Mouse (Mus musculus) limb, embryonic 12.5 days (tissue): ENCODE measurements around the gene Xab2. TPM values are rescaled to one million over a fixed set of nuclear protein-coding genes. Genes with fewer than 3 reads are reported as not detected.
"Not testable (repeated sequence)": the region's sequence is repeated elsewhere in the genome, so short reads cannot be mapped to it uniquely, and the experiment has no call there.

ENCODE experiments used
- ATAC-seq: fragments of 200-750 bp; cut with Nextera tagmentation; 2 replicates; pipeline ENCODE4 v1.8.0; 2017; ENCODE audit warnings: low read depth, moderate TSS enrichment; ENCODE audit not compliant: insufficient number of reproducible peaks, insufficient read depth, low FRiP score, low TSS enrichment
- H3K27ac ChIP-seq: fragments of 300-500 bp; sonication (generic); 2 replicates; pipeline ENCODE4 v1.5.1; 2016; ENCODE audit warnings: mild to moderate bottlenecking, moderate library complexity
- H3K27me3 ChIP-seq: fragments of 300-500 bp; sonication (generic); 2 replicates; pipeline ENCODE4 v1.6.1; 2016; ENCODE audit warnings: mild to moderate bottlenecking, moderate library complexity
- H3K36me3 ChIP-seq: fragments of 300-500 bp; sonication (generic); 2 replicates; pipeline ENCODE4 v1.6.1; 2016; ENCODE audit warnings: mild to moderate bottlenecking, moderate library complexity
- H3K4me1 ChIP-seq: fragments of 300-500 bp; sonication (generic); replicated peaks from 2 replicates; pipeline ENCODE4 v1.6.1; 2016
- H3K4me2 ChIP-seq: fragments of 300-500 bp; sonication (generic); 2 replicates; pipeline ENCODE4 v1.6.1; 2016; ENCODE audit warnings: mild to moderate bottlenecking, moderate library complexity
- H3K4me3 ChIP-seq: fragments of 300-500 bp; sonication (generic); replicated peaks from 2 replicates; pipeline ENCODE4 v1.5.1; 2016; ENCODE audit warnings: mild to moderate bottlenecking
- H3K9ac ChIP-seq: fragments of 300-500 bp; sonication (generic); replicated peaks from 2 replicates; pipeline ENCODE4 v1.6.1; 2016; ENCODE audit warnings: mild to moderate bottlenecking, moderate library complexity
- H3K9me3 ChIP-seq: fragments of 300-500 bp; sonication (generic); 2 replicates; pipeline ENCODE4 v1.6.1; 2016; ENCODE audit warnings: mild to moderate bottlenecking, moderate library complexity
- WGBS: fragments of 180-500 bp; shearing (Covaris S2); methylation state at CpG from one replicate; pipeline ENCODE4 v1.1.7; 2016; 5-methylcytosine and 5-hydroxymethylcytosine counted together
- polyA plus RNA-seq: library from polyadenylated mRNA; unstranded; fragments of >200 nt; fragmentation: Nextera tagmentation; extraction: Ambion mirVana; gene quantifications from 2 replicates; pipeline ENCODE4 v1.2.1, GENCODE M21; 2016

Xab2 gene
- polyA plus RNA-seq, 1 experiment from 2014 or later, result 67.7 TPM

DNA sequence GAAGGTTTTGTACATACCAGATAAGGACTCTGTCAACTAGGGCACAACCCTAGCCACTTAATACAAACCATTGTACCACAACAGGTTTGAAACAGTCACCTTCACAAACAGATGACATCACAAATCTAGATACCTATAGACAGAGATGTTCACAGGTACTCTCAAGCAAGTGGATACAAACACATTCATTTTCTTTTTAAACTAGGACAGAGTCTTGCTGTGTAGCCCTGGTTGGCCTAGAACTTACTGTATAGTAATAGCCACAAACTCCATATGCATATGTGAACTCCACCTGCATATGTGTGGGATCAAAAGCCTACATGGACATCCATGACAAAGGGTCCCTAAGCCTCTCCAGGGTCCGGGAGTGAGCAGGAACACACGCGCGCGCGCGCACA, 34.1 kb downstream of the Xab2 start, which contains the start of gene Camsap3:
Gene Camsap3 (plus strand): TSS at position 301 of the 398 bp plus-strand sequence.
- Histone ChIP-seq H3K4me1 (peaks cover 11% of the 10 kb centered on the region; the same call in 1 of the 2 replicates), H3K4me2 (peak within 1 kb of the TSS; percentile 91), H3K4me3 (peak within 1 kb of the TSS; percentile 76), H3K27ac (peak within 1 kb of the TSS; percentile 53), H3K36me3 (no peaks in the 10 kb centered on the region), H3K27me3 (peaks cover 16% of the 10 kb centered on the region), H3K9ac (peak within 1 kb of the TSS; percentile 71), H3K9me3 (no peaks in the 10 kb centered on the region)
- 2% methylated on average over 7 of the region's 7 CpGs for WGBS
- ATAC-seq, result peak; percentile 38; the same call in 1 of the 2 replicates

DNA sequence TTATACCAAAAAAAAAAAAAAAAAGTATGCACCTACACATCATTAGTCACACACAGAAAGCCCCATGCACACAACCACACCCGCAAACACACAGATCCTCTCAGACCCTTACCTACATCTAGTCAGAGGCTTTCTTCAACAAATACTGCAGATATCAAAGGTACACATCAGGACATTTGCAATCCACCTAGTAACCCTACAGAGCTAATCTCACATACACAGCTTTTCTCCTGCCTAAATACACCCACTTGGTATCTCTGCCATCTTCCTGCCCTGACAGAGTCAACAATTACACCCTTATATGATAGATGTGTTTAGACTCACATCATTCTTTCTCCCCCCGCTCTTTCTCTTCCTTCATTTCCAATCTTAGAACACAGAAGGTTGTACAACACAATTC, 34.7 kb downstream of the Xab2 start:
- H3K27me3 ChIP-seq, result peaks cover 16% of the 10 kb centered on the region
- peaks cover 11% of the 10 kb centered on the region; the same call in 1 of the 2 replicates for H3K4me1 ChIP-seq
- H3K4me2 ChIP-seq, result no peak overlapping the region
- no peak overlapping the region for H3K9ac ChIP-seq
- no peaks in the 10 kb centered on the region for H3K9me3 ChIP-seq
- no peak overlapping the region for H3K27ac ChIP-seq
- no peak for ATAC-seq
- no peak overlapping the region for H3K4me3 ChIP-seq
- WGBS, result 90% methylated on average over 2 of the region's 2 CpGs
- H3K36me3 ChIP-seq, result no peaks in the 10 kb centered on the region

GRCm38 (mm10) chr8:3581961-3582360, 39.2 kb downstream of the Xab2 start:
- 89% methylated on average over 2 of the region's 3 CpGs for WGBS
- not testable (repeated sequence) for ATAC-seq, H3K4me2 ChIP-seq

DNA sequence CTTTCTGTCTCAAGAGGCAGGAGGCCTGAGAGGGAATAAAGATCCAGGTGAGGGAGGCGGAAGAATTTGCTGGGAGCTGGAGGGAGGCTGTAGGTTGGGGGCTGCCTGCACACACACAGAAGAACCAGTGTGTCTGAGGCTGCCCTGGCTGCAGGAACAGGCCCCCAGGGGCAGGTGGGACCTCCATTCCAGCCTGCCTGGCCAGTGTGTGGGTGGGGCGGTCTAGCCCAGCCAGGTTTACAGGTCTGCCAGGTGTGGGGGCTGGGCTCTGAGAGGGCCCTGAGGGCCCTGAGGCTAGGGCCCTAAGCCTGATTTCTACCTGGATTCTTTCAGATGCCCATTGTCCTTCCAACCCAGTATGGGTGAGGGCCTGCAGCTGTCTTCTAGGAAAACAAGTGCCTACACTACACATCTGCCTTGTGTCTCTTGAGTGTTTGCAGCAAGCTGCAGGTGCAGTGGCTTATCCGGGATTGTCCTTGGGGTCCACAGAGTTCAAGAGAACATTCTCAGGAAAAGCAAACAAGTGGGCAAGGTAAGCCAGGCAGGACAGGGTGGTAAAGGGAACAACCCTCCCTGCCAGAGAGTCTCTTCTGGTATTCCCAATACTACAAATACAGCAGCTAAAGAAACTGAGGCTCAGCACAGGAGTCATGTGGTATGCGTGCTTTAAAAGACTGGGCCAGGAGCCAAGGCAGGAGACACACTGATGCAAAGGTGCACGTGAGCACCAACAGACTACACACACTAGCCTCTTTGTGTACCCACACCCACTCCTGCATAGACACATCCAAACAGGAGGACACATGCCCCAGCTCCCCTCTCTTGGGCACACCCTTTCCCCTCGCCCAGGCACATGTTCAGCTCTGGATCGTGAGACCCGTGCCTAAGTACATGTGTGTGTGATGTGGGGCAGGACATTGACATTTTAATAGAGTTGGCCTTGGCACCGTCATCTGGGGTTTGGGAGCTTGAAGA, 41.4 kb downstream of the Xab2 start:
- Histone ChIP-seq H3K27ac (peak overlapping the region; percentile 56), H3K27me3 (no peaks in the 10 kb centered on the region), H3K36me3 (no peaks in the 10 kb centered on the region), H3K4me1 (peaks cover 9% of the 10 kb centered on the region), H3K4me3 (no peak overlapping the region), H3K9ac (no peak overlapping the region), H3K4me2 (no peak overlapping the region), H3K9me3 (no peaks in the 10 kb centered on the region)
- peak; percentile 61; the same call in 1 of the 2 replicates for ATAC-seq
- 69% methylated on average over 9 of the region's 9 CpGs for WGBS

More at GRCm38 (mm10) chr8:3581961-3582360, 39.2 kb downstream of the Xab2 start:
- H3K4me3 ChIP-seq, H3K36me3 ChIP-seq, H3K9ac ChIP-seq, H3K9me3 ChIP-seq, H3K27ac ChIP-seq, H3K4me1 ChIP-seq, H3K27me3 ChIP-seq: not testable (repeated sequence)

DNA sequence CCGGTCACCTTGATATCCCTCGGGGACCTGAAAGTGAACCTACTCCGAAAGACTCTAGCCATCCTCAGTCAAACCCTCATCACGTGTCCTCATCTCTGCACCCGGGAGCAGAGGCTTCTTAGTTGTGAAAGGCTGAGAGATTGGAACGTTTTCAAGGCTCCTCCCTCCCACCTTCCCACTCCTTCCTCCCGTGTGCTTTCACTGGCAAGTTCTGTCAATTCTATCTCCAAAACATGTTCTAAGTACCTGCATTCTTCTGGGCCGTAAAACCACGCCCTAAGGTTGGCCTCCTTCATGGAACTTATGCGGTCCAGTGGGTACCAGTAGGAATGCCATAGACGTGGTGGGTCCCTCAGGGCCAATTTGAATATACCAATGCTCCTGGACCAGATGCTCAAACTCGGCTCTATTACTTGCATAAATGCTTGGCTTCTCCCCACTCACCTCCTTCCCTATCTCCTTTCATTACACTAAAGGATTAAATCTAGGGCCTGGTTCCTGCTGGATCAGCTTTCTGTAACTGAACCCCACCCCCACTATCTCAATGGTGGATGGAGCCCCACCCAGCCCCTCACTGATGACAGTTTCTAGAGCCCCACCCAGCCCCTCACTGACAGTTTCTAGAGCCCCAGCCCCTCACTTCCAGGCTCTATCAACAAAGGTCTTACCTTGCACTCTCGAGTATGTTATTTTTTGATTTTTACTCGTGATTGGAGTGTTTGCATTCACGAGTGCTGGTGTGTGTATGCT, 44.7 kb downstream of the Xab2 start:
- Histone ChIP-seq H3K4me2 (no peak overlapping the region), H3K9me3 (no peaks in the 10 kb centered on the region), H3K27ac (no peak overlapping the region), H3K9ac (no peak overlapping the region), H3K4me1 (peaks cover 9% of the 10 kb centered on the region), H3K27me3 (no peaks in the 10 kb centered on the region), H3K36me3 (no peaks in the 10 kb centered on the region), H3K4me3 (no peak overlapping the region)
- no peak for ATAC-seq
- WGBS, result 76% methylated on average over 15 of the region's 15 CpGs

DNA sequence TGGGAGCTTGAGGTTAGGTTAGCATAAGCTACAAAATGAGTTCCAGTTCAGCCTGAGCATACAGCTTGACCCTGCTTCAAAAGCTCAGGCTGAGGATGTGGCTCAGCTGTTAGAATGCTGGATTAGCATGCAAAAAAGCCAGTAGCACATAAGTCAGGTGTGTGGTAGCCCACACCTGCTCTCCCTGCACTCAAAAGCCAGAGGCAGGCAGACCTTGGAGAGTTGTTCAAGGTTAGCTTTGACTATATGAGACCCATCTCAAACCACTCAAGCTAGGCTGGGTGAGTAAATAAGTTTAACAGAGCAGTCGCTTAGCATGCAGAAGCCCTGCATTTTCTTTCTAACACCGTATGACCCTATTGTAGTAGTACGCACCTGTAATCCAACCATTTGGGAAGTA, 46.6 kb downstream of the Xab2 start:
- H3K27ac ChIP-seq, result no peak overlapping the region
- ATAC-seq, result no peak
- no peak overlapping the region for H3K4me2 ChIP-seq
- no peak overlapping the region for H3K4me3 ChIP-seq
- WGBS, result 94% methylated on average over 3 of the region's 3 CpGs
- H3K9ac ChIP-seq, result no peak overlapping the region
- peaks cover 6% of the 10 kb centered on the region for H3K4me1 ChIP-seq
- H3K9me3 ChIP-seq, result no peaks in the 10 kb centered on the region
- no peaks in the 10 kb centered on the region for H3K36me3 ChIP-seq
- no peaks in the 10 kb centered on the region for H3K27me3 ChIP-seq

DNA sequence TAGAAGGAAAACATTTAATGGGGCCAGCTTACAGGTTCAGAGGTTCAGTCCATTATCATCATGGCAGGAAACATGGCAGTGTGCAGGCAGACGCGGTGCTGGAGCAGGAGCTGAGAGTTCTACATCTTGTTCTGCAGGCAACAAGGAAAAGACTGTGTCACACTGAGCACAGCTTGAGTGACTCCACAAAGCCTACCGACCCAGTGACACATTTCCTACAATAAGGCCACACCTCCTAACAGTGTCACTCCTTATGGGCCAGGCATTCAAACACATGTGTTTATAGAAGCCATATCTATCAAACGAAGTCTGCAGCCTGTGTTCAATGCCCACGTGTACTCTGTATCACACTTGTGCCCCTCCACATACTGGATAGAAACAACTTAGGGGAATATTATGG, 51.3 kb downstream of the Xab2 start:
- 89% methylated on average over 5 of the region's 5 CpGs for WGBS
- H3K9me3 ChIP-seq, result no peaks in the 10 kb centered on the region
- H3K27me3 ChIP-seq, result no peaks in the 10 kb centered on the region
- no peak overlapping the region for H3K9ac ChIP-seq
- H3K4me1 ChIP-seq, result 0 out of 2 replicates have a peak, but pooled peaks cover 3% of the 10 kb centered on the region
- no peaks in the 10 kb centered on the region for H3K36me3 ChIP-seq
- no peak overlapping the region for H3K27ac ChIP-seq
- no peak overlapping the region for H3K4me2 ChIP-seq
- no peak for ATAC-seq
- H3K4me3 ChIP-seq, result no peak overlapping the region

DNA sequence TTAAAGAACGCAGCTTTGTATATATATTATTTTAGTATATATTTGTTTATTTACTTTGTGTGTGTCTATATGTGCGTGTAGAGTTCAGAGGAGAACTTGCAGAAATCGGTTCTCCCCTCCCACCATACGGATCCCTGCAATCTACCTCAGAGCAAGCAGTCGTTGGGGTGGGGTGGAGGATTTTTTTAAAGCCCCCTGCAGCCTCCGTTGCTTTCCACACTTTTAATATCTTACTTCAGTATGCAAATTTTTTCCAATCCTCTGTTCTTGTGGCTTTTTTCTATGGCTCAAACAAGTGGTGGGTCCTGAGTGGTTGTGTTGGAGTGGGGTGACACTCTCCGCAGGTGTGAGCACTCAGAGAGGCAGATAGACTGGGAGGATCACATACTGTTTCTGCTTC, 52.7 kb downstream of the Xab2 start:
- no peaks in the 10 kb centered on the region for H3K9me3 ChIP-seq
- ATAC-seq, result no peak
- no peak overlapping the region for H3K27ac ChIP-seq
- WGBS, result 14% methylated on average over 7 of the region's 7 CpGs
- H3K4me1 ChIP-seq, result 0 out of 2 replicates have a peak, but pooled peaks cover 3% of the 10 kb centered on the region
- H3K27me3 ChIP-seq, result no peaks in the 10 kb centered on the region
- H3K36me3 ChIP-seq, result no peaks in the 10 kb centered on the region
- no peak overlapping the region; the same call in 1 of the 2 replicates for H3K9ac ChIP-seq
- H3K4me3 ChIP-seq, result no peak overlapping the region
- H3K4me2 ChIP-seq, result peak overlapping the region; percentile 43

GRCm38 (mm10) chr8:3567641-3568371, 53.3 kb downstream of the Xab2 start, which contains the start of gene C330021F23Rik:
Gene C330021F23Rik, plus strand, starts transcription at chr8:3567990.
- ATAC-seq, result no peak
- H3K27ac ChIP-seq, result 0 out of 2 replicates have a peak within 1 kb of the TSS, but pooled peaks have one; percentile 4
- peak within 1 kb of the TSS; percentile 43 for H3K4me2 ChIP-seq
- peak within 1 kb of the TSS; percentile 20 for H3K4me3 ChIP-seq
- no peaks in the 10 kb centered on the region for H3K36me3 ChIP-seq
- H3K9ac ChIP-seq, result no peak within 1 kb of the TSS; the same call in 1 of the 2 replicates
- H3K27me3 ChIP-seq, result no peaks in the 10 kb centered on the region
- WGBS, result 5% methylated on average over 12 of the region's 12 CpGs
- H3K9me3 ChIP-seq, result no peaks in the 10 kb centered on the region
- H3K4me1 ChIP-seq, result 0 out of 2 replicates have a peak, but pooled peaks cover 3% of the 10 kb centered on the region
